8 mouse cellular contexts compared by ENCODE assay signal in genomic region chr11:53182858-53183257, GRCm38 (mm10).
DNase-seq lines count a peak whose midpoint lies in the region; ATAC-seq and TF ChIP-seq lines count a peak whose summit lies in the region.

No protein-coding gene starts in this region.

- H3K27ac ChIP-seq in lung, embryonic 14.5 days (ENCODE audit: low read depth) = peak overlapping the region; percentile 3; the same call in 1 of the 2 replicates

- no peaks in the 10 kb centered on the region for H3K9me3 ChIP-seq in lung, embryonic 14.5 days (ENCODE audit: low read depth, low read length)

- peak; percentile 46 to 61 for DNase-seq in heart, adult 18-20 months
- DNase-seq in heart, postnatal 25 days (ENCODE audit: low spot score) = no peak
- peak; percentile 43 for DNase-seq in A20 (ENCODE audit: low read depth, low spot score)
- peak; percentile 26 for DNase-seq in heart, adult 8-10 months (ENCODE audit: low spot score)
- peak; percentile 54 for DNase-seq in lung, embryonic 14.5 days
- no peak for DNase-seq in ovary, postnatal 36 days (ENCODE audit: low spot score)
- DNase-seq in adrenal gland, postnatal 4 days (ENCODE audit: low spot score in 2 of 2) = no peak
- DNase-seq in right cerebral cortex, postnatal 14 days = no peak

- TF ChIP-seq CTCF in lung, embryonic 14.5 days (IDR thresholded peaks at IDR 0.05; ENCODE audit: low read depth) = no peak

- no peak overlapping the region for H3K4me2 ChIP-seq in lung, embryonic 14.5 days

- H3K27me3 ChIP-seq in lung, embryonic 14.5 days (ENCODE audit: insufficient read depth, low read length) = no peaks in the 10 kb centered on the region

- ATAC-seq in lung, embryonic 14.5 days (ENCODE audit: insufficient read depth) = no peak

- 22% methylated on average over 4 of the region's 4 CpGs for WGBS in lung, embryonic 14.5 days

- H3K9ac ChIP-seq in lung, embryonic 14.5 days = no peak overlapping the region

- no peaks in the 10 kb centered on the region for H3K36me3 ChIP-seq in lung, embryonic 14.5 days (ENCODE audit: insufficient read depth)

- H3K4me3 ChIP-seq in lung, embryonic 14.5 days (ENCODE audit: low read depth, low read length) = no peak overlapping the region

- intact Hi-C loops in heart, postnatal 25 days (cut with DNase I) = no loop called here

- H3K4me1 ChIP-seq in lung, embryonic 14.5 days (ENCODE audit: insufficient read depth) = no peaks in the 10 kb centered on the region

Comparison
In these comparisons a context has a peak if more than half of its experiments do, and no peak if none do; other contexts are left out.
1. DNase-seq: peak in heart, adult 18-20 months (2 of 2), A20 (single experiment), heart, adult 8-10 months (single experiment) and lung, embryonic 14.5 days (single experiment); none in heart, postnatal 25 days (single experiment), ovary, postnatal 36 days (single experiment), adrenal gland, postnatal 4 days (0 of 2) and right cerebral cortex, postnatal 14 days (single experiment).